Mouse (Mus musculus): Measurements from ENCODE around the gene Cacna1c. TPM values are rescaled to one million over a fixed set of nuclear protein-coding genes. Genes with fewer than 3 reads are reported as not detected.

The Cacna1c gene
- polyA plus RNA-seq, 1 experiment from 2014 or later = 2.1 TPM

DNA sequence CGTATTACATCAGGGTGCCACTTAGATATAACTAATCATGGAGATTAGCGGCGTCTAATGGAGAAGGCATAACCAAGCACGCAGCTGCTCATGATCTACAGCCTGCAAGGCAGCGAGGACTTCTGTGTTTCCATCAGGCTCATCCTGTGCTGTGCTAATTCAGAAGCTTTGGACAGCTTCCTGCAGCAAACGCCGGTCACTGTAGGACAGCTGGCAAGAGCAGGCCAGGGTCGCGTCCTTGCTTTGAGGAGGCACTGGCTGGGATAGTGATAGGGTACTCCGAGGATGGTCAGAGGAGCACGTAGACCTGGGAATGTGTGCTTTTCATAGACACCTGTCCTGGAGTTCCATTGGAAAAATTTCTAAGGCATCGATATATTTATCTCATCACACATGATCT, 551.4 kb downstream of the Cacna1c start:
- in situ Hi-C loops (cut with MboI; ENCODE audit: low pct_unique_long_range_greater_than_20kb) = loop anchor here (5.0 to 10.0 kb wide), 3 partner anchors 190 to 457 kb away; no protein-coding TSS in a partner anchor
- H3K27me3 ChIP-seq = no peaks in the 10 kb centered on the region
- ChIA-PET CTCF (interaction anchor here (1.1 to 5.3 kb wide), 3 partner anchors 9 to 460 kb away, joined by 3 to 19 read pairs (median 12); no protein-coding TSS in a partner anchor), POLR2A (no interaction called here)
- DNase-seq (ENCODE audit: low read depth, low spot score) (no peak), ATAC-seq (no peak)
- no peak for TF ChIP-seq CTCF (IDR thresholded peaks at IDR 0.05)

DNA sequence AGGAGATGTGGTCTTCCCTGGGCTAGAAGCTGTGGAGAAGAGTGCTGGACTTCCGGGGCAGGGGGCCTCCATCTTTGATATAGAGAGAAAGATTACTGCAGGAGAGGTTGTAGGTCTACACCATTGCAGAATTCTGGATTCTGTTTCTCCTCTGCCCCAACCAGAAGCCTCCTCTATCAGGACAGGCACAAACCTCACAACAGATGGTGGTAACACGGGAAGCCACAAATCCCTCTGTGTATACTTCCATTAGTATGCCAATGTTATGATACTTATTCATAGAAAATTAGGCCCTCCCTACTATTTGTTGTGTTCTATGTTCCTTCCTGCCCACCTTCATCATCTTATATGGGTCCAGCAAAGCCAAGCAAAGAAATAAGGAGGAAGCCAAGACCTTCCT, 552.7 kb downstream of the Cacna1c start:
- H3K27me3 ChIP-seq = no peaks in the 10 kb centered on the region
- DNase-seq (ENCODE audit: low read depth, low spot score) (no peak), ATAC-seq (no peak)
- in situ Hi-C loops (cut with MboI; ENCODE audit: low pct_unique_long_range_greater_than_20kb) = loop anchor here (5.0 to 10.0 kb wide), 3 partner anchors 191 to 459 kb away; no protein-coding TSS in a partner anchor
- TF ChIP-seq CTCF (IDR thresholded peaks at IDR 0.05) = no peak
- ChIA-PET CTCF (interaction anchor here (0.8 kb wide), 1 partner anchor 34 kb away, joined by 3 read pairs; no protein-coding TSS in a partner anchor), POLR2A (no interaction called here)

DNA sequence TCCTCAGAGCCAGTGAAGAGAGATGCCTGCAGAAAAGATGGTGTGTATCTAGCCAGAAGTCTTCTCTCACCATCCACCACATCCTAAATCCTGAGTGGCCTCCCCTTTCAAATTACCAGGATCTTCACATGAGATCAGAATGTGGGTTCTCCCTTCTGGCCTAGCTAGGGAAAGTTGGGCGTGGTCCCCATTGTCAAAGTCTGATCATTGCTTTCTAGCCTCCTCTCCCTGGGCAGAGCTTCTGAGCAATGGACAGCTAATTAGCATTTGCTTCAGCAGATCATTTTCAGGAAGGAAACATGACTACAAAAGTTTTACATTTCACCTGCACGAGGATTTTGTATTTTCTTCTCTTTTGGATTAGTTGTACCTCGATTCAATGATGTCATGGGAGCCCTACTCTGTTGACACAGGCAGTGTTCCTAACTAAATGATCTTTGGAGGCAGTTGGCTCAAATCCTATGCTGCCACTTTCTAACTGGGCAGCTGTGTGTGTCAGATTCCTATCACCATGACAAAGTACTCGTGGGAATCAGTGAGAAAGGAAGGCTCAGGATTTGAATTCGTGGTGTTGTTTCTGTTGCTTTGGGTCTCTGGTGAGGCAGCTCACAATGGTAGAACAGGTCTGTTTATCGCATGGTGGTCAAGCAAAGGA, 554.4 kb downstream of the Cacna1c start:
- DNase-seq (ENCODE audit: low read depth, low spot score) (no peak), ATAC-seq (no peak)
- no peak for TF ChIP-seq CTCF (IDR thresholded peaks at IDR 0.05)
- ChIA-PET CTCF (interaction anchor here (0.6 to 1.4 kb wide), 3 partner anchors 12 to 19 kb away, joined by 3 to 4 read pairs (median 3); no protein-coding TSS in a partner anchor), POLR2A (interaction anchor here (1.6 kb wide), 1 partner anchor 12 kb away, joined by 3 read pairs; no protein-coding TSS in a partner anchor)
- in situ Hi-C loops (cut with MboI; ENCODE audit: low pct_unique_long_range_greater_than_20kb) = loop anchor here (5.0 to 10.0 kb wide), 3 partner anchors 193 to 461 kb away; no protein-coding TSS in a partner anchor
- no peaks in the 10 kb centered on the region for H3K27me3 ChIP-seq

DNA sequence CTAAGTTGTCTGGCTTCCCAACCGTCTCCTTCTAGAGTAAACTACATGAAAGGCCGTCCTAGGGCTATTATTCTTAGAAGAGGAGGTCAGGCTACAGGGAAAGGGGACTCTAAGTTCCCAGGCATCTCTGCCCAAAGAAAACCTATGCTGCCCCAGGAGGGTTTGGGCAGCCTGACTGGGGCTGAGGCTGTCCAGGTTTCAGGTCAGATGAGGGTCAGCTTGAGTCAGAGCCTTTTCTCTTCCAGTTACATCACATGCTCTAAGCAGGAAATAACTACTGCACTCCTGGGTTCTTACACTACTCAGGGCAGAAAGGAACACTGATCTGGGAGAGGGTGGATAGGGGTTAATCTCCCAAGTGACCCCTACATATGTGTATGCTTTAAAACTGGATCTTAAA, 556.4 kb downstream of the Cacna1c start:
- no peak for ATAC-seq
- POLR2A ChIA-PET = interaction anchor here (0.5 to 0.6 kb wide), 2 partner anchors 505 to 630 kb away, joined by 3 to 4 read pairs; no protein-coding TSS in a partner anchor
- in situ Hi-C loops (cut with MboI; ENCODE audit: low pct_unique_long_range_greater_than_20kb) = loop anchor here (5.0 to 10.0 kb wide), 3 partner anchors 195 to 462 kb away; no protein-coding TSS in a partner anchor

DNA sequence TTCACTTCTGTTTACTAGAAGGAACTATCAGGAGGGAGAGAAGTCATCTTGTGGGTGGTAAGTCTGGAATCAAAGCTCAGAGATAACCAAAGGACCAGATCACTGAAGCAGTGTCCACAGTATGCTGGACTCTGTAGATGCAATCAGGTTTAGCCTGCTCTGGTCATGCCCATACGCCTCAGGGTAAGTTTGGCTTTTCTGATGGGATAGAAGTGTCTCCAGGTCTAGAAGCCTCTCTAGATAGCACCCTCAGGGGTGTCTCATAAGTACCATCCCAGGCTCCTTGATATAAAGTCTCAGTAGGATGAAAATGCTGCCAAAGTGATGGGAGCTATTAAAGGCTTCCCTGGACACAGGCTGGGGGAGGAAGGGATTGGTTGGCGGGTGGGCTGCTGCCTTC, 557.3 kb downstream of the Cacna1c start:
- TF ChIP-seq CTCF (IDR thresholded peaks at IDR 0.05) = no peak
- in situ Hi-C loops (cut with MboI; ENCODE audit: low pct_unique_long_range_greater_than_20kb) = no loop called here
- no peaks in the 10 kb centered on the region for H3K27me3 ChIP-seq
- ChIA-PET POLR2A (no interaction called here), CTCF (no interaction called here)
- no peak for ATAC-seq
- no peak for DNase-seq (ENCODE audit: low read depth, low spot score)

More for the DNA sequence above, 556.4 kb downstream of the Cacna1c start:
- CTCF ChIA-PET = no interaction called here
- no peak for DNase-seq (ENCODE audit: low read depth, low spot score)
- no peak for TF ChIP-seq CTCF (IDR thresholded peaks at IDR 0.05)
- no peaks in the 10 kb centered on the region for H3K27me3 ChIP-seq

DNA sequence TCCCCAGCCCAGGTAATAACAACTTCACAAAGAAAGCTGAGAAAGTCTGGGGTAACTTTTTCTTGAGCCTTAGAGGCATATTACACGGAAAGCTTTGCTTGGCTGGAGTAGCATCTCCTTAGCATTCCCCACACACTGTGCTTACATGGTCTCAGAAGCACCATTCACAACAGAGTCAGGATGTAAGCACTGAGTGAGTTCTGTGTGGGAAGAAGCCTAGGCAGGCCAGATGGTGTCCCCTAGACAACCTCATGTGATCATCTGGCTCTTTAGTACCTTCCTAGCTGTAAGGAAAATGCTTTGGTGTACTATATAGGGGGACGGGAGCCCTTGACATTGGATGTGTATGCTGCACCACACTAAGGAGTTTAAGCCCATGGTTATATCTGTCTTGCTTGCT, 563.7 kb downstream of the Cacna1c start:
- in situ Hi-C loops (cut with MboI; ENCODE audit: low pct_unique_long_range_greater_than_20kb) = no loop called here
- ATAC-seq = no peak

DNA sequence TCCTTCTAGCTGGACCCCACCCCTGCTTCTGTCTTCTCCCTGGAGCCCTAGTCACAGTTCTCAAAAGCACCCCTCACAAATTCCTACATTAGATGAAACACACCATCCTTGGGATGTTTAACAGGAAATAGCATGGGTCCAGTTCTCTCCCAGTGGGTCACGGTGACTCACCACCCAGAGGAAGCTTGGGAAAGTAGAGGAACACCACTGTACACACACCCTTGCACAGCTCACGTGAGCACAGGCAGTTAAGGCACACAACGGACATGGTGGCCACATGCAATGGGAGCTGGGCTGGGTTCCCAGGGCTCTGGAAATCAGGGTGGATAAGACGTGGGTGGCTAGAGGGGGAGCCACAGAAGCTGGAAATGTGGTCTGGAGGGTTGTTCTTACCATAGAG, 566.2 kb downstream of the Cacna1c start:
- DNase-seq (ENCODE audit: low read depth, low spot score) (no peak), ATAC-seq (no peak)
- CTCF ChIA-PET = interaction anchor here (1.1 to 1.7 kb wide), 2 partner anchors 11 to 16 kb away, joined by 4 to 5 read pairs; no protein-coding TSS in a partner anchor
- no peaks in the 10 kb centered on the region for H3K27me3 ChIP-seq
- in situ Hi-C loops (cut with MboI; ENCODE audit: low pct_unique_long_range_greater_than_20kb) = no loop called here
- POLR2A ChIA-PET = interaction anchor here (1.0 kb wide), 1 partner anchor 12 kb away, joined by 3 read pairs; no protein-coding TSS in a partner anchor
- TF ChIP-seq CTCF (IDR thresholded peaks at IDR 0.05) = no peak

More for the DNA sequence above, 563.7 kb downstream of the Cacna1c start:
- no peaks in the 10 kb centered on the region for H3K27me3 ChIP-seq
- ChIA-PET POLR2A (interaction anchor here (0.6 kb wide), 1 partner anchor 403 kb away, joined by 5 read pairs; no protein-coding TSS in a partner anchor), CTCF (no interaction called here)
- DNase-seq (ENCODE audit: low read depth, low spot score) = no peak
- TF ChIP-seq CTCF (IDR thresholded peaks at IDR 0.05) = no peak

DNA sequence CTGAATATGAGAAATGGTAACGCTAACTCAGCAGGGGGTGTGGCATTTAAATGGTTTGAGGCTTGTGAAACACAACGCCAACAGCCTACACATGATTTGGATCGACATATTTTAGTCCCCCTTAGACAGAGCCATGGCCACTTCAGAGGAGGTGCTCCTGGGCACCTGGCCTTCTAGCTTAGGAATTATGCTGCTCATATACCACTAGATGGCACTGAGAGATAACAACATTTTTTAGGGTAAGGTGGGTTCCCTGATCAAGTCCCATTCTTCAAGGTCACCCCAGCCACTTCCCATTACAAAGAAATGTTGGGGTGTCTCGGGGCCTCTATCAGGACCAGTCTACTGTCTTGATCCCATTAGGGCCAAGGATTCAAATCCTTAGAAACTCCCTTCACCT, 570.0 kb downstream of the Cacna1c start:
- in situ Hi-C loops (cut with MboI; ENCODE audit: low pct_unique_long_range_greater_than_20kb) = loop anchor here (10.0 kb wide), 1 partner anchor 809 kb away; no protein-coding TSS in a partner anchor
- TF ChIP-seq CTCF (IDR thresholded peaks at IDR 0.05) = peak; percentile 71
- H3K27me3 ChIP-seq = no peaks in the 10 kb centered on the region
- ATAC-seq = no peak
- DNase-seq (ENCODE audit: low read depth, low spot score) = no peak
- CTCF ChIA-PET = interaction anchor here (0.6 to 1.5 kb wide), 8 partner anchors 8 to 748 kb away, joined by 3 to 12 read pairs (median 3); partner anchors contain the start of gene Dcp1b
- POLR2A ChIA-PET = no interaction called here

DNA sequence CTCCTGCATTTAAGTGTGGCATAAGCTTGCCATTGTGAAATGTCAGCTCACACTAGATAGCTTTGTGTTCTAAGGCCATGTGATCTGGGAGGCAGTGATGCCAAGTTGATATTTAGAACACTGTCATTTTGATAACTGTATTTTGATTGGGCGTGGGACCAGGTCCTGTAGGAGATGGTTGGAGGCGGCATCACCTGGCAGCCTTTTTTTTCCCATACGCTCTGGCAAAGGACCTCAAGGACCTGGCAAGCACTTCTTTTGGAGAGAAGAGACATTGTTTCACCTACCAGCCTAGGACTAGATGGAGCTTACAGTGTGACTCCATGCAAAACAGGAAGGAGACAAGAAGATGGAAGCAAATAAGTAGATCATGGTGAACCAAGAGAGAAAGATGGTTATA, 572.6 kb downstream of the Cacna1c start:
- ATAC-seq (no peak), DNase-seq (ENCODE audit: low read depth, low spot score) (no peak)
- ChIA-PET CTCF (interaction anchor here (0.7 kb wide), 1 partner anchor 18 kb away, joined by 3 read pairs; no protein-coding TSS in a partner anchor), POLR2A (no interaction called here)
- no peak for TF ChIP-seq CTCF (IDR thresholded peaks at IDR 0.05)
- H3K27me3 ChIP-seq = no peaks in the 10 kb centered on the region
- in situ Hi-C loops (cut with MboI; ENCODE audit: low pct_unique_long_range_greater_than_20kb) = loop anchor here (10.0 kb wide), 1 partner anchor 811 kb away; no protein-coding TSS in a partner anchor

DNA sequence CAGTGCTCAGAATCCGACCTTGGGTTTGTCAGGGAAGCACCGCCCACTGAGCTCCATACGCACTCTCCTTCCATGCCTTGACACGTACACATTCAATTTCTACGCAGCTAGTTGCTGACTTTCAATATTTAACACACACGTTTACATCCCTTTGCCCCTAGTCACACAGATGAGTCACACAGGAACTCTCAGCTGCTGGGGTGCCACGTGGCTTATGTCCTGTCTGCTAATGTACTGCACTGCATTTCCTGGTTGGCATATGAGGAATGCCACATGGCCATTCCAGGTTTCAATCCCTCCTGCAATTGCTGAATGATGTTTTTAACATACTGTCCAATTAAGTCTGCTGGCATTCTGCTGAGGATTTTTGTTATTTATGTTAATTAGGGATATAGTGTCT, 574.4 kb downstream of the Cacna1c start:
- DNase-seq (ENCODE audit: low read depth, low spot score) (no peak), ATAC-seq (no peak)
- ChIA-PET CTCF (no interaction called here), POLR2A (interaction anchor here (0.6 kb wide), 1 partner anchor 107 kb away, joined by 3 read pairs; no protein-coding TSS in a partner anchor)
- no peak for TF ChIP-seq CTCF (IDR thresholded peaks at IDR 0.05)
- in situ Hi-C loops (cut with MboI; ENCODE audit: low pct_unique_long_range_greater_than_20kb) = loop anchor here (10.0 kb wide), 1 partner anchor 813 kb away; no protein-coding TSS in a partner anchor
- no peaks in the 10 kb centered on the region for H3K27me3 ChIP-seq

DNA sequence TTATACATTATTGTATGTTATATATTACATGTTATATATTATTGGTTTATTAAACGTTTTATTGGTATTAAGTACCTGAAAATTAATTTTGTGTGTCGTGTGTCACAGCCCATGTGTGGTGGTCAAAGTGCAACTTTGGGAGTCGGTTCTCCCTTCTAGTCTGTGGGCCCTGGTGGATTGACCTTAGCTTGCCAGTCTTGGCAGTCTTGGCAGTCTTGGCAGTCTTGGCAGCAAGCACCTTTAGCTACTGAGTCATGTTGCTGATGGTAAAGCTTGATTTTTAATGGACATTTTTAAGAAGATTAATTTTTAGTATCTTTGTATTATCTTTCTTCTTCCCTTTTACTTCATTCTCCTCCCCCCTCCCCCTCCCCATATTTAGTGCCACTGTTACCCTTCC, 574.8 kb downstream of the Cacna1c start:
- DNase-seq (ENCODE audit: low read depth, low spot score) (no peak), ATAC-seq (no peak)
- in situ Hi-C loops (cut with MboI; ENCODE audit: low pct_unique_long_range_greater_than_20kb) = loop anchor here (10.0 kb wide), 1 partner anchor 813 kb away; no protein-coding TSS in a partner anchor
- ChIA-PET CTCF (no interaction called here), POLR2A (no interaction called here)
- no peaks in the 10 kb centered on the region for H3K27me3 ChIP-seq
- TF ChIP-seq CTCF (IDR thresholded peaks at IDR 0.05) = no peak

Measured in Patski (cell line).